Mouse (Mus musculus) ES-CJ7 (cell line): ENCODE data around the gene Gm2012.
"Not testable (repeated sequence)": the region's sequence is repeated elsewhere in the genome, so short reads cannot be mapped to it uniquely, and the experiment has no call there.

Source experiments
- DNase-seq: peaks from one replicate; pipeline ENCODE4 v3.0.0; 2011; ENCODE audit warnings: low read depth, low spot score

The Gm2012 gene

GRCm38 (mm10) chrX:26231255-26231654, at the start of gene Gm2012:
Gm2012 (minus strand) TSS chrX:26231355.
- not testable (repeated sequence) for DNase-seq

- peak; percentile 1 for DNase-seq
Observed at GRCm38 (mm10) chrX:26159146-26159545, 72.0 kb downstream of the Gm2012 start.
